Mouse (Mus musculus) A20 (cell line): Measurements from ENCODE around the gene Alpk1.

Experiments
- DNase-seq: peaks from one replicate; pipeline ENCODE4 v3.0.0-alpha.2; 2011; ENCODE audit warnings: low read depth, low spot score

Alpk1 gene

DNA sequence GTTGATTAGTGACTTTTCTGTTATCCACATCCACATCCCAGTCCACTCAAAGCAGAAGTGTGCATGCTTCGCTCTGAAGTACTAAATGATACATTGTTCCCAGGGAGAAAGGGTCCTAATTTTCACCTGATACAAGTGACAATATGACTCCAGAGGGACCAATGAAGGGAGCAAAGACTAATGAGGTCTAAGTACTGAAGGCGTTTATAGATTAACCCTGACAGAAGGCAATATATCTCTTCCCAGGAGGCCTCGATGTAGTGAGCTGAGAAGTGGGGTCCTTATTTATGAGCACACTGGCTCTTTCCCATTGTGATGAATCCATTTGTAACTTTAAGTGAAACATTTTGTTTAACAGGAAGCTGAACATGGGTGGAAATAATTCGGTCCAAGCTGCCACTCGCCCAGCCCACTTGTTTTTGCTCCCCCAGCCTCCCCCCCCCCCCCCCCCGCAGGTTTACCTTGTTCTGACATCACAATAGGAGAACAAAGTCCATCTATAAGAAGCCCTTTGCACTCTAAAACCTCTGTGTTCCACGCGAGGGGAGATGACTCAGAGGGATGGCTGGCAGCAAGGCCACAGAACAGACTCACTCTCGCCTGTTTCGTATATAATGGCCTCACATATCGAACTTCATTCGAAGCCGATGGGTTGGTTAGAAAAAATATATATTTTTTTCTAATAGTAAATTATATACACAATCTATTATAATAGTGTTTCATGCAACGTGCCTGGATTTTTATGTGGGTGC is 36.5 kb downstream of the Alpk1 start:
- DNase-seq = no peak

DNA sequence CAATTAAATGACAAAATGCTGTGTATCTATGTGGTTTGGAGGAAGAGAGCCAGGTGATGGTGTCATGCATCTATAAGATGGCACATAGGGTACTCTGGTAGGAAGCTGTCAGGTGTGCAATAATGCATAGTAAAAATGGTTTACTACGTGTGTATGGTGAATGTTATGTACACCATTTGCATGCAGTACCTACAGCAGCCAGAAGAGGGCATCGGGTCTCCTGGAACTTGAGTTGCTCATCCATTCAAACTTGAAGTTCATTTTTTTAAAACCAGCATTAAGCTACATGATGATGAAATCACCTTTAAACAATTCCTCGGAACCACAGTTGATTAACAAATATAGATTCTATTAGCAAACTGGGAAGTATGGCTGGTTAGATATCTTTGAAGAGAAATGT is 38.9 kb downstream of the Alpk1 start:
- DNase-seq = peak; percentile 4

DNA sequence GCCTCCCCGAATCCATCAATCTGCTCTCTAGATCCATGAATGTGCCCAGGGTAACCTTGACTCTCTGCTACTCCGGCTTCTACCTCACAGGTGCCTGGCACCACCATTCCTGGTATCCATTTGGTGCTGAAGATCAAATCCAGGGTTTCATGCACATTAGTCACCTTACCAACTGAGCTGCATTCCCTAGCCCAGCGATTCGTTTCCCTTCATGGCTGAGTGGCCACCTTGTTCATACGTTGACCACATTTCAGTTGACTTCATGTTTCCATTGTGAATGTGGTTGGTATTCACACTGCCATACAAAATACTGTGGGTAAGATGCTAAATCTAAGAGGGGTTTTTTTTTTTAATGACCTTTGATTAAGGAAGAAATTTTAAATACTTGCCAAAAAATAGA is 42.5 kb downstream of the Alpk1 start:
- DNase-seq = no peak

DNA sequence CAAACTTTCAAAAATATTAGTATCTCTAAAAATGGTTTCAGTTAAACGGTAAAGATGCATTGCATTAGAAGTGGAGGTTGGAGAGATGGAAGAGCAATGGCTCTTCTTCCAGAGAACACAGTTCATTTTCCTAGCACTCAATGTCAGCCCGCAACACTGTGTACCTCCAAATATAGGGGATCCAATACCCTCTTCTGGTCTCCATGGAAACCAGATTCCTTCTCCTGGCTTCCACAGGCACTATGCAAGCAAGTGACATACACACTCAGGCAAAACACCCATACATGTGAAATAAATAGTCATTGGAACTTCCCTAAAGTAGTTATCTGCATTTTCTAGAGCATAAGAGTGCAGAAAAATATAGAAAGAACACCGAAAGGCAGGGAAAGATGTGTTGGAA is 44.9 kb downstream of the Alpk1 start:
- no peak for DNase-seq

DNA sequence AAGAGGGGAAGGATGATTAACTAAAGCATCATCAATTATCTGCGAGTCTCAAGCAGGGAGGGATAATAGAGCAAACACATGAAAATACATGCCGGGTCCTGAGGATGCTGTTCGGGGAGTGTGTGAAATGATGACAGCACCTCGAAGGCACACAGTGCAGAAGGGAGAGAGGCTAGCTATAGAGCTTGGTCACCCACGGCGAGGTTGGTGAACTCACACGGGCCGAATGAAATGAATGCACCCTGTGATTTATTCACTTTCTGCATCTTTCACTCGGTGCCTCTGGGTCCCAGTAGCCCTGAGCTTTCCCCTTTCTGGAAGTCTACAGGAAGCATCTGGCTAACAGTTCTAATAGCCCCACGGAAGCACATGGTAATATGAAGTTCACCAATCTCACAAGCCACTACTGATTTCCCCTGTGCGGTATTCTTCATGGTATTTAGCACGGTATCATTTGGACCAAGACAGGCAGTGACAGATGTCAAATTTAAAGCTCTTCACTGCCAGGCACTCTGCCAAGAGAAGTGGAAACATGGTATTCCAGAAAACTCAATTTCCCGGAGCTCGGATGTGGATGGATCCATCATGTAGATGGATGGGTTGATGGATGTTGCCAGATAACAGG is 50.7 kb downstream of the Alpk1 start:
- DNase-seq = no peak

DNA sequence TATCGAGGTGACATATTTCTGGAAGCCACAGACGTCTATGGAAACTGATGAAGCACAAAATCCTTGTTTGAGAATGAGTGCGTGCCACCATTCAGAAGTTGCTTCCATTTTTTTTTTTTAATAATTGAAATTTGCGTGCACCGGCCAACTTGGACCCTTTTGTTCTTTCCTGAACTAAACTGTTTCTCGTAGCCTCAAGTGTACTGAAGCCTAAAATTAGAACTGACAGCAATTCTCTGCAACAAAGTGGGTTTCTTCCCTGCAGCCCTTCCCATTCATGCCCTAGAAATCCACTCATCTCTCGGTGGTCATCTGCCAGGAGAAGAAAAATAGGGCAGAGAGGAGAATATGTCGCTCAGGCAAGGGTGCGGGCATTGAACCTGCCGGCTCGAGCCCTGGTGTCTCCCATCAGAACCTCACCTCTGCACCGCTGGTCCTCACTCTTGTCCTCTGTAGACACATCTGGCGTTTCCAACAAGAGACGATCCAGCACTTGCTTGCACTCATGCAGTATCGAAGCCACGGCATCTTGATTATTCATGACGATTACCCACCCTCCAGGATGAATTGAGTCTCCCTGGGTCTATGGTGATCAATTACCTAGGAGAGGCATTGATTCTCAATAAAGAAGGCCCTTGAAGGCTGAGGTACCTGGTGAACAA is 51.3 kb downstream of the Alpk1 start:
- DNase-seq = no peak

DNA sequence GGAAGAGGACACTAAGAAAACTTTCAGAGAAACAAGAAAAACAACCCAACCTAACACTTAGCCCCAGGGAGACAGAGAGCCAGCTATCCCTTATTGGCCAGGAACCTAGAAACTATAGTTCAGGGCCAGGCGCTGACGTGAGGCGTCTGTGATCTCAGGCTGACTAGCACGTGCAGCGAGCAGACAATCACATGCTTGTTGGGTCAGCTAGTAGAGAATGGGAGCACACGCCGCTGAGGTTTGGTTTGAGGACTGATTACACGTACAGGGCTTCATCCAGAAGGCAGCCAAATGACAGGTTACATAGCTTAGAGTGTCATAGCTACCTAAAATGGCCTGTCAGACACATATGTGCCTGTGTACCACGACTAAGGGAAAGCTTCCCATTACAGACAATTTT is 52.3 kb downstream of the Alpk1 start:
- no peak for DNase-seq

DNA sequence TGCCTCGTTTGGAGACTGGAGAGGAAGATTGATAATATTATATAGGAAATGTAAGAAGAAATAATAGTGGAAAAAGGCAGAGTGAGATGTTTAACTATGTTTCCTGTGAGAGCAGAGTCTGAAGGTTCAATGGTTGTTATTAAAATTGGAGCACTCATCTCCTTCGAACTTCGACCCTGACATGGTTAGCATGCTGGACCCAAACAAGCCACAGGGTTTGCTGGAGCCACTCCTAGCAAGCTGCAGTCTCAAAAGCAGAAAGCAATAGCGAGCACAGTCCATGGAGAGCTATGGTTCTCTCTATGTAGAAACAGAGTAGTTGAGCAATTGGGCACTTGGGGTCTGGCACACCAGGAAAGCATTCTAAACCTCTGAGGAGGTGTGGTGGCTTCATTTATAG is 59.4 kb downstream of the Alpk1 start:
- DNase-seq = no peak

DNA sequence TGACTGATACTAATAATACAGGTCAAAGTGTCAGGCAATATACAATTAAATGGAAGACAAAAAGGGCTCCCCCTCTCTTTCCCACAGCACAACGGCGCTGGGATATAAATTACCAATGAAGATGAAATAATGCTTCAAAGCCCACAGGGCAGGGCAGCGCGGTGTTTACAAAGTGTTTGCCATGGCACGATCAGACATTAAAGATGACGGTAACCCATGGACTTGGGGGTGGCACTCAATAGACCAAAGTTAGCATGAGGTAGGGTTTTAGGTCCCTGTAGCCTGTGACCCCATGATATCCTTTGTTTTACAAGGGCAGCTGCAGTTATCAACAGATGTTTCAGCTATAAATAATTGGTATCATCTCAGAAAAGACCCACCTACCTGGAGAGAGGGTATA is 60.3 kb downstream of the Alpk1 start:
- no peak for DNase-seq

DNA sequence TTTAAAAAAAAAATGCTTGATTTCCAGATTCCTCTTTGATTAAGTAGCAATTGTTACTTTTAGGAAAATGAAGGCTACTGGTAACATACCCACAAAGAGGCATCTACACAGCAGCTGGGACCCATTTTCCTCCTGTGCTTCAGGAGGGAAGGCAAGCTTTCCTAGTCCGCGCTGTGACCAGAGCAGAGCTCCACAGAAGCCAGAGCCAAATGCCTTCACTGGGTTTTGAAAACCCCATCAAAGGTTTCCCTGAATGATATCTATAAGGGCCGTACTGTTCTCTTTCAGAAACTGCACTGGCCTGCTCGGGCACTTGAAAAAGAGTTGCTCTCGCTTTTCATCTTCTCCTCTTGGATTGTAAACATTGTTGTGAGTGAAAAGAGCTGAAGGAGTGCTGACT is 60.7 kb downstream of the Alpk1 start:
- no peak for DNase-seq

DNA sequence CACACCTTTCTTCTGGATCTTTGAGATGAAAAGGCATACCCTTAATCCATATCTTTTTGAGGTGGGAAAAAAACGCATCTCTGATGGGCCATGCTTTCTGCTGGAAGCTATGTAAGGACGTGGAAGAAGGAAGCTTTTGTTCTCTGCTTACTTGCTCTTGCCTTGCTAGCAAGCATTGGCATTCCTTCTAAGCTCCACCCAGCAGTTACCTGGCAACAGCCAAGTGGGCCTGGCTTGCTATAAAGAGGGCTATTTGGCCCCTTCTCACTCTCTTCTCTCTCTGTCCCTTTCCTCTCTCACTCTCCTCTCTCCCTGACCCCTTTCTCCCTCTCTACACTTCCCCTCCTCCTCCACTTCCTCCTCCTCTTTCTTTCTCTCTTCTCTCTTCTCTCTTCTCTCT is 63.6 kb downstream of the Alpk1 start:
- no peak for DNase-seq

DNA sequence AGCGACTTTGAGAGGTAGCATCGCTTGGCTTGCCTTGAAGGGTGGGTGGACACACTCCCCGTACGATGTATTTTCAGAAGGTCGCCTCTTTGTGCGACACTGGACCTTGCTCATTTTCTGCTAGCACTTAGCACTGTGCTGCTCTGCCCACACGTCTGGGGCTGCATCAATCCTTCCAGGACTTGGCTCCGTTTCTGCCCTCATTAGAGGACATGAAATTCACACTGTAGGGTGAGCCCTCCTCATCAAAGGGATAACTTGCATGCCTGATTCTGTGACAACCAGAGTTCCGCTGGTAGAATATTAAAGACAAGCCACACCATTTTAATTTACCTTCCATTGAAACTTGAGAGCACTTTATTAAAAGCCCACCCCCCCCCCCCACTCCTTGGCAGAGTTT is 67.2 kb downstream of the Alpk1 start:
- DNase-seq = no peak

DNA sequence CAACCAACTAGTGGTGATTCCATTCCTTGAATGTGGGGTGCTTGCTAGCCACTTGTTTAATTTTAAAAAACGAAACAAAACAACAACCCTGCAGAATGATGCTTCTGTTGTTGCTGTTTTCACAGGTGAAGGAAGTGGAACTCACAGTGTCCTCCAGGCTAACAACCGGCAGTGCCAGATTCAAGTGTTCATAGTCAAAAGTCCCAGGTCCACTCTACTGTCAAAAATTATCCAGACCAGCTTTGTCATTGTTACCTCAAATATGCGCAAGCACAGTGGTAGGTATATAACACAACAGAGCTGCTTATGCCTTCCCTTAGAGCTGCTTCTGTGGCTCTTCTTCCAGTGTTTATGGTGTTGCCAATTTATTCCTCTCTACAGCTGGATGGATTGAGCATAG is 68.8 kb downstream of the Alpk1 start:
- DNase-seq = no peak

DNA sequence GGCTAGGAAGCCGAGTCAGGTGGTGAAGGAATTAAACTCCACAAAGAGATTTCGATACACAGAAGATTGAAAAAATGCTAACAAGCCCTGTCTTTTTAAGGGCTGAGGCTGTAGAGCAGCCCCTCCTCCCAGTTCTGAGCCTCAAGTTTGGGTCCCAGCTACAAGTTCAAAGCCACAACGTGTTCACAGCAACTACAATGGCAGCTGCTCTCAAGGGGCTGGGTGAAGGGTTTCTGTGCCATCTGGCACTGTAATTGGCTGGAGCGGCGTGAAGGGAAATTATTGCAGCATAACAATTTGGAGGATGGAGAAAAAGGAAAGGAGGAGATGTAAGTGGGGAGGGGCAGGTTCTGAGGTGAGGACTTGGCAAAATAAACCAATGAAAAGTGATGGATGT is 73.2 kb downstream of the Alpk1 start:
- no peak for DNase-seq

DNA sequence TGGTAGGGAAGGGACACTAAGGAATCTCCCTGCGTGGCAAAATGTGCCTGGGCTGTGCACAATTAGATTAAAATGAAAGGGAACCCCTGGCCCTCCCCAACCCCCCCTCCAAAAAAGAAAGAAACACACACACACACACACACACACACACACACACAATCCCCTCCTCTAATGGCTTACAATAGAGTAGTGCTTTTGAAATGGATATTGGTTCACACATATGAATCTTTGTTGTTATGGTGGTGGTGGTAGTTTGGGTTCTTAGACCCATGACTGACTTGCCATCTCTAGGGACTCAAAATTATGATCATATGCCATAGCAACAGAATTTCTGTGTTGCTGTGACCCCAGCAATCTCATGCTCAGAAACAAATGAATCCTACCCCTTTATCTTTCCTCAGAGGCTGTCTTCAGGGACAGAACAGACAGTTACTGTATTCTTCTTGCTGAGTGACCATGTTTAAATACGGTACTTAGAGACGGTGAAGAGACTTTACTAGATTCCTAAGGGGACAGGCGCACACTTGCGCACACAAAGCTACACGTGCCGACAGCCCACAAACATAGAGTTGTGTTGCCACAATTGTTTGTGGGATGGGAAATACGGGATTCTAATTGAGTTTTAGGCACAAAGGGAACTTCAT is 73.8 kb downstream of the Alpk1 start:
- no peak for DNase-seq

DNA sequence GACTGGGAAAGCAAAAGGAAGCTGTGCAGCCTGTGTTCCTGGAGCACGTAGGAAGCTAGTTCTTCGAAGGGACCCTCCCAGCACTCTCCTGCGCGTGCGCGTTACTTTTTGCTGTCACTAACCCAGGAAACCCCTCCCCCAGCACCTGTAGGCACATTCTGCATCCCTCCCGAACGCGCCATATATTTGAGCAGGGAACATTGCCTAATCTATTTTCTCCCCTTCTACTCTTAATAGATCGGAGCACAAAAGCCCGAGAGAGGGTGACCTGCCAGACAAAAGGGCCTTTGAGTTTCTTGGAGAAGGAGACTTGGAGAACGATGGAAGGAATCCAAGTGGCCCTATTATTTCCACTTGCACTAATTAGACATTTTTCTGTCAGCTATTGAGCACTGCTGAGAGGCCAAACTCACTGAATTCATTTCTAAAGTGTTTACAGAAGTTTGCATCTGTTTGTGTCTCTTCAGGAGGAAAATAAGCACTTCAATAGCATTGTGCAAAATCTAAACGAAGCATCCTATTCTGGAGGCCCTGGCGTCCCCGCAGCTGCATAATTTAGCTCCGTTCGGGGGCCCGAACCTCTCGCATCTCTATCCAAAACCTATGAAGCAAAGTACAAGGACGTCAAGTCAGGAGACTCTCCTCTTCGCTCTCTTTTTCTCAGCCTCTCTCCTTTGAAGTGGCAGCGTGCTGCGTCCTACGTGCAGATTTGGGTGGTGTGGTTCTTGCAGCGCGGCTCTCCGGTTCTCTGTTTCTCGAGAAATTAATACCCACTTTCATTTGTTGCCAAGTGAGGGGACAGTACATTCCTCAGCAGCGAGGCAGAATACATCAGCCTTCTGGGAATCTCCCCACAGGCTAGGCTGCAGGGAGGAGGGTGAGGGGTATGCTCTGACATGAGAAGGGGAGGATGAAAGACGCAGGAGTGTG is 74.5 kb downstream of the Alpk1 start:
- no peak for DNase-seq

DNA sequence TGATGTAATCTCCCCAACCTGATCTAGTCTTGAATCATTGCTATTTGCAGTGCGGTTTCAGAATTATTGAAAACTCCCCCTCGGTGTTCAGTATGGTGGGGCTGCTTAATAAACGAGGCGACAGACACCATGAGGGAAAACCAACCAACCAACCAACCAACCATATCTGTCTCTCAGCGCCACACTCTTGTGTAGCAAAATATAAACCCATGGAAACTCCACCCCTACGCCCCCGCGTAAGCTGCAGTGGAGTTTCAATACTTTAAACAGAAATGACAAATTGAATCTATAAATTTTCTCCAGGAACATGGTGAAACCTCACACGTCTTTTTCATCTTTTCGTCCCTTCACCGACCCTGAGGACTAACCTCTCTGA is 75.2 kb downstream of the Alpk1 start:
- no peak for DNase-seq

DNA sequence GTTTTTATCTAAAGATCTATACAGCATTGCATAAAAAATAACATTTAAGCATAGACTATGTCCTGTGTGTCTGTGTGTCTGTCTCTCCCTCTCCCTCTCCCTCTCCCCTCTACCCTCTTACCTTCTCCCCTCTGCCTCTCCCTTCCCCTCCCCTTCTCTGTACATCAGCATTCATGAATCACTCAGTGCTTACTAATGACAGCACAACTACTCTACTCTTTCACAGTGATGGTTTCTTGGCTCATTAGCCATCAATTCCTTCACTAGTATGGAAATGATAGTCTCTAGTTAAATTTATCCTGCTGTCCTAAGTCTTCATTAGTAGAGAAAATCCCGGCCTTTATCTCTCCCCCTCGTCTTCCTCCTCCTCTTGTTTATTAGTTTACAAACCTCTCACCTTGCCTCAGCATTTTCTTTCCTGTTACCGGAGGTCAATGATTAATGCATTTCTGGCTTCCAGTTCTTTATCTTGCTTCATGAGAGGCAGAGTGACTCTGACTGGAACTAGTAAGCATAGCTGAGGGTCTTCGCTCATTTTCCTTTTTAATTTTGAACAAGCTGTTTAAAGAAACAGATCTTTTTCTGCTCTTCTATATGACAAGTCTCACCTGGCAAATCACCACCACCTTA is 79.0 kb downstream of the Alpk1 start:
- no peak for DNase-seq

DNA sequence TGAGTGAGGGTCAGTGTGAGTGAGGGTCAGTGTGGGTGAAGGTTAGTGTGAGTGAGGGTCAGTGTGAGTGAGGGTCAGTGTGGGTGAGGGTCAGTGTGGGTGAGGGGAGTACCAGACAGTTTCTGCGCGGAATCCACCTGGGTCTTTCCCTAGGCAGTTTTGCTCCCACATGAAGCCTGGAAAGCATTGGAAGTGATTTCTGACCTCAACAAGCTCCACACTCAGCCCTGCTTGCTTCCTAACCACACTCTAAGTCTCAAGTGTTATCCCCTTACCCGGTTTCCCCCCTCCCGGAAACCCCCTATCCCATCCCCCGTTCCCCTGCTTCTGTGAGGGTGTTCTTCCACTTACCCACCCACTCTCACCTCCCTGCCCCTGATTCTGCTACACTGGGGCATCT is 81.7 kb downstream of the Alpk1 start:
- DNase-seq = no peak

DNA sequence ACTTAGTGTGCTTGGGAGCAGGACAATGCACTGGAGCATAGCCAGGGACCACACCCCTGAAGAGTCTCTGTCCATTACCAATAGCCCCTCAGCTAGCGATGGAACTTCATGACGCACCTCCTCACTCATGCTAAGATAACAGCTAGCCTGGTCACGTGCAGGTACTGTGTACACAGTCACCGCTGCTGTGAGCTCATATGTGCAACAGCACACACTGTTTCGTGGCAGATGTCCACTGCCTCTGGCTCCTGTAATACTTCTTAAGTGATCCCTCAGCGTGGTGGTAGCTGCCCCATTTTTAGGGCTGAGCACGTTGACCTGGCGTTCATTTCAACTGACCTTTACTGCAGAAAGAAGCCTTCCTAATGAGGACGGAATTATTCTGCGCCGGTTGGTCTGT is 83.8 kb downstream of the Alpk1 start:
- no peak for DNase-seq
